Mouse (Mus musculus): ENCODE results near the gene Dcxr.

GRCm38 (mm10) chr11:120731395-120731794 lies 4.3 kb upstream of the Dcxr start:
- no peak for TF ChIP-seq CTCF (IDR thresholded peaks at IDR 0.05; ENCODE audit: control insufficient read depth, insufficient read depth, low read length)
- TF ChIP-seq POLR2A (IDR thresholded peaks at IDR 0.05; ENCODE audit: borderline replicate concordance, control insufficient read depth, low read depth, low read length): no peak

All from bone marrow, adult 2 months (tissue).